Mouse (Mus musculus) cerebellum, postnatal 36 days (tissue): ENCODE measurements around the gene Vmn1r157.
"Not testable (repeated sequence)": the region's sequence is repeated elsewhere in the genome, so short reads cannot be mapped to it uniquely, and the experiment has no call there.

Experiments used
- DNase-seq, 2 experiments: peaks; one replicate each; pipeline ENCODE4 v3.0.0; 2021 to 2022; ENCODE audit warnings: mixed read lengths in 2 of 2

Vmn1r157 gene

DNA sequence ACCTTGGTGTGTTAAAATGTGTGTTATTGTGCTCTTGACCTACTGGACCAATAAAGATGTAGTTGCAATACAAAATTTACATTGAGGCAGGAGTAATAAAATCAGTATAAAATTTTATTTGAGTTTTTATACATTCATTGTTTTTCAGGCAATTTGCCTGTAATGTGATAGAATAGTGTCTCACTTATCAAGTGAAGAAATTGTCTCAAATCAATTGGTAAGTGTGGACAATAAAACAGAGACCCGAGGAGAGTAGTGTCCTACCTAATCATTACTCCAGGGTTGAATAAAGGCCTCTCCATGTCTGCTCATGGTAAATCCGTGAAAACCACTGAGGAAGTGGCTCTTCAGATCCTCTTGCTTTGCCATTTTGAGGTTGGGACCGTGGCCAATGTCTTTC lies at the start of gene Vmn1r157:
Gene Vmn1r157, plus strand, starts transcription at position 301 of the 400 bp plus-strand sequence.
- DNase-seq: not testable (repeated sequence)

DNA sequence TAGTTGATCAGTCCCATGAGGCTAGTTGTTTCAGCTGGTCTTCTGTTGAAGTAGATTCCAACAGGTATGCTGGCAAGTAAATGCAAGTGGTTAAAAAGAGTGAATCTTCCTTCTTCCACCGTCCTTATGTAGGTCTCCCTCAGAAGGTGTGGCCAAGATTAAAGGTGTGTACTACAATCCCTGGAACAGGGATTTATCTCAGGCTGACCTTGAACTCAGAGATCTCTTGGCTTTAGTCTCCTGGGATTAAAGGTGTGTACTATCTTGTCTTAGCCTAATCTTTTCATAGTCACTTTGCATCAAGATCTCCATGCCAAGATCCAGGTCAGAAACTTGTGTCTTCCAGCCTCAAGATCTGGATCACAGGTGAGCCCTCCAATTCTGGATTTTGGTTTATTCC lies 41.9 kb upstream of the Vmn1r157 start, which contains the start of gene Gm4567:
Gene Gm4567, minus strand, starts transcription at position 101 of the 400 bp plus-strand sequence.
- not testable (repeated sequence) for DNase-seq

DNA sequence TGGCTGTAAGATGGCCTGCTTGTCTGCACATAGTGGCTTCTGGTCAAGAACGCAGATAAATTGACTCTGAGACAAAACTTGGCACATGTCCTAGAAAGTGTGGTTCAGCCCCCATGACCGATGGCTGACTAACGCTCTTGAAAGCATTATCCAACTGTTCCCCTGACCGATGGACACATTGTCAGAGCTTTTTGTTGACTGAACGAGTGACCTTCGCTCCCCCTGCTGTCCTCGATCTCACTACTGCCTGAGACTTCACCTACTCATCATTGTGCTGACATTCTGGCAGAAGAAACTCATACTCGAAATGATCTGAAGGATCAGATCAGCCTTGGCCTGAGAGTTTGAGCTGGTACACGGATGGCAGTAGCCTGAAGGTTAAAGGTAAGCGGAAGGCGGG lies 14.5 kb downstream of the Vmn1r157 start:
- not testable (repeated sequence) for DNase-seq

DNA sequence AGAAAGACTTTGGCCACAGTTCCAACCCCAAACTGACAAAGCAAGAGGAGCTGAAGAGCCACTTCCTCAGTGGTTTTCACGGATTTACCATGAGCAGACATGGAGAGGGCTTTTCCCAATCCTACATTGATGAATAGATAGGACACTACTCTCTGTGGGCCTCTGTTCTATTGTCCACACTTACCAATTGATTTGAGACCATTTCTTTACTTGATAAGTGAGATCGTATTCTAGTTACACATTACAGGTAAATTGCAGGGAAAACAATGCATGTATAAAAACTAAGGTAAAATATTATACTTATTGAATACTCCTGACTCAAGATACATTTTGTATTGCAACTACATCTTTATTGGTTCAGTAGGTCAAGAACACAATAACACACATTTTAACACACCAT lies 29.2 kb downstream of the Vmn1r157 start, which contains the start of gene Vmn1r158:
Gene Vmn1r158, minus strand, starts transcription at position 101 of the 400 bp plus-strand sequence.
- not testable (repeated sequence) for DNase-seq
